Mouse (Mus musculus) bone marrow, adult 2 months (tissue): Measurements from ENCODE around the gene Arhgap45.

Experiments used
- CTCF ChIP-seq: fragments of 200-500 bp; IDR thresholded peaks from 2 replicates; pipeline ENCODE4 v1.5.1; 2011; ENCODE audit warnings: low read length, control low read depth; ENCODE audit not compliant: control insufficient read depth, insufficient read depth
- POLR2A ChIP-seq: fragments of 200-500 bp; IDR thresholded peaks from 2 replicates; pipeline ENCODE4 v1.6.1; 2011; ENCODE audit warnings: low read depth, mild to moderate bottlenecking, control low read depth, low read length, borderline replicate concordance; ENCODE audit not compliant: control insufficient read depth

DNA sequence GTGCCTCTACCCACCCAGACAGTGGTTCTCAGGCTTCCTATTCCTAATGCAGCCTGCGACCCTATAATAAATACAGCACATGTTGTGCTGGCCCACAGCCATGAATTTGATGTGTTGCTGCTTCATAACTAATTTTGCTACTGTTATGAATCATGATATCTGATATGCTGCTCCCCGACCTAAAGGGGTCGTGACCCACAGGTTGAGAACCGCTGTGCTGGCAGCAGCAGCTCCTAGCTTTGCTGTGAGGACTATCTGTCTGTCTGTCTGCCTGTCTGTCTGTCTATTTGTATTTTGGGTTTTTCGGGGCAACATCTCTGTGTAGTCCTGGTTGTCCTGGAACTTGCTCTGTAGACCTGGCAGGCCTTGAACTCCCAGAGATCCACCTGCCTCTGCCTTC is 7.3 kb downstream of the Arhgap45 start:
- TF ChIP-seq CTCF = no peak
- TF ChIP-seq POLR2A = no peak
